Mouse (Mus musculus) forebrain, embryonic 15.5 days (tissue): ENCODE data around the gene Krtap5-5. TPM values are rescaled to one million over a fixed set of nuclear protein-coding genes. Genes with fewer than 3 reads are reported as not detected.

Experiments
- ATAC-seq: fragments of 200-750 bp; cut with Nextera tagmentation; replicated peaks from 2 replicates; pipeline ENCODE4 v1.8.0; 2017; ENCODE audit warnings: mild to moderate bottlenecking, moderate TSS enrichment, moderate library complexity
- H3K27ac ChIP-seq: fragments of 300-500 bp; sonication (generic); replicated peaks from 2 replicates; pipeline ENCODE4 v1.5.1; 2015; ENCODE audit warnings: mild to moderate bottlenecking, inconsistent platforms
- H3K27me3 ChIP-seq: fragments of 300-500 bp; sonication (generic); 2 replicates; pipeline ENCODE4 v1.6.1; 2015; ENCODE audit warnings: inconsistent platforms
- H3K36me3 ChIP-seq: fragments of 300-500 bp; sonication (generic); 2 replicates; pipeline ENCODE4 v1.6.1; 2015; ENCODE audit warnings: mild to moderate bottlenecking, inconsistent platforms
- H3K4me1 ChIP-seq: fragments of 300-500 bp; sonication (generic); 2 replicates; pipeline ENCODE4 v1.6.1; 2015; ENCODE audit warnings: inconsistent platforms
- H3K4me2 ChIP-seq: fragments of 300-500 bp; sonication (generic); replicated peaks from 2 replicates; pipeline ENCODE4 v1.6.1; 2015; ENCODE audit warnings: mild to moderate bottlenecking, inconsistent platforms
- H3K4me3 ChIP-seq: fragments of 300-500 bp; sonication (generic); 2 replicates; pipeline ENCODE4 v1.5.1; 2015; ENCODE audit warnings: mild to moderate bottlenecking, inconsistent platforms
- H3K9ac ChIP-seq: fragments of 300-500 bp; sonication (generic); replicated peaks from 2 replicates; pipeline ENCODE4 v1.6.1; 2015; ENCODE audit warnings: mild to moderate bottlenecking, inconsistent platforms
- H3K9me3 ChIP-seq: fragments of 300-500 bp; sonication (generic); 2 replicates; pipeline ENCODE4 v1.6.1; 2016; ENCODE audit warnings: inconsistent platforms
- whole genome bisulfite sequencing: fragments of 180-500 bp; shearing (Covaris S2); methylation state at CpG from one replicate; pipeline ENCODE4 v1.1.7; 2015; ENCODE audit warnings: mixed read lengths; 5-methylcytosine and 5-hydroxymethylcytosine counted together
- polyA plus RNA-seq: library from polyadenylated mRNA; unstranded; fragments of >200 nt; fragmentation: Nextera tagmentation; extraction: Ambion mirVana; gene quantifications from 2 replicates; pipeline ENCODE4 v1.2.1, GENCODE M21; 2015

The Krtap5-5 gene
- polyA plus RNA-seq, 1 experiment from 2014 or later: not detected

- Histone ChIP-seq H3K9ac (no peak overlapping the region), H3K9me3 (no peaks in the 10 kb centered on the region), H3K4me1 (no peaks in the 10 kb centered on the region), H3K27me3 (no peaks in the 10 kb centered on the region), H3K36me3 (no peaks in the 10 kb centered on the region), H3K27ac (no peak overlapping the region), H3K4me2 (no peak overlapping the region), H3K4me3 (no peak overlapping the region)
- ATAC-seq: no peak
These were observed 24.3 kb downstream of the Krtap5-5 start for GRCm38 (mm10) chr7:142205488-142205887.

GRCm38 (mm10) chr7:142201064-142201463 is 28.7 kb downstream of the Krtap5-5 start, which contains the start of gene Krtap5-3:
TSS of gene Krtap5-3 (plus strand) at chr7:142201364.
- WGBS: 76% methylated on average over 1 of the region's 1 CpGs
- no peak within 1 kb of the TSS for H3K27ac ChIP-seq

GRCm38 (mm10) chr7:142198748-142199147 is 31.0 kb downstream of the Krtap5-5 start:
- H3K9me3 ChIP-seq: no peaks in the 10 kb centered on the region
- H3K4me1 ChIP-seq: no peaks in the 10 kb centered on the region
- no peak overlapping the region for H3K9ac ChIP-seq
- no peaks in the 10 kb centered on the region for H3K27me3 ChIP-seq
- H3K27ac ChIP-seq: no peak overlapping the region
- H3K36me3 ChIP-seq: no peaks in the 10 kb centered on the region
- H3K4me3 ChIP-seq: no peak overlapping the region
- 82% methylated on average over 2 of the region's 2 CpGs for WGBS
- no peak overlapping the region for H3K4me2 ChIP-seq
- ATAC-seq: no peak

More at GRCm38 (mm10) chr7:142201064-142201463, 28.7 kb downstream of the Krtap5-5 start, which contains the start of gene Krtap5-3:
- Histone ChIP-seq H3K9me3 (no peaks in the 10 kb centered on the region), H3K4me3 (no peak within 1 kb of the TSS), H3K9ac (no peak within 1 kb of the TSS), H3K36me3 (no peaks in the 10 kb centered on the region), H3K4me1 (no peaks in the 10 kb centered on the region), H3K4me2 (no peak within 1 kb of the TSS), H3K27me3 (no peaks in the 10 kb centered on the region)
- no peak for ATAC-seq

GRCm38 (mm10) chr7:142190289-142190688 is 39.5 kb downstream of the Krtap5-5 start, which contains the start of gene Gm10153:
TSS of gene Gm10153 (minus strand) at chr7:142190389.
- H3K4me1 ChIP-seq: no peaks in the 10 kb centered on the region
- no peak within 1 kb of the TSS for H3K27ac ChIP-seq
- no peaks in the 10 kb centered on the region for H3K36me3 ChIP-seq
- H3K9ac ChIP-seq: no peak within 1 kb of the TSS
- no peak for ATAC-seq
- no peak within 1 kb of the TSS for H3K4me3 ChIP-seq
- no peaks in the 10 kb centered on the region for H3K9me3 ChIP-seq
- WGBS: 47% methylated on average over 2 of the region's 2 CpGs
- H3K27me3 ChIP-seq: no peaks in the 10 kb centered on the region
- H3K4me2 ChIP-seq: no peak within 1 kb of the TSS

- 31% methylated on average over 2 of the region's 2 CpGs for WGBS
- H3K9me3 ChIP-seq: no peaks in the 10 kb centered on the region
- H3K27me3 ChIP-seq: no peaks in the 10 kb centered on the region
- H3K27ac ChIP-seq: no peak overlapping the region
- no peaks in the 10 kb centered on the region for H3K4me1 ChIP-seq
- H3K4me2 ChIP-seq: no peak overlapping the region
- H3K9ac ChIP-seq: no peak overlapping the region
- no peaks in the 10 kb centered on the region for H3K36me3 ChIP-seq
- ATAC-seq: no peak
- H3K4me3 ChIP-seq: no peak overlapping the region
These were observed 41.6 kb downstream of the Krtap5-5 start for GRCm38 (mm10) chr7:142188156-142188555.

GRCm38 (mm10) chr7:142181021-142181420 is 48.8 kb downstream of the Krtap5-5 start:
- no peak for ATAC-seq
- no peak overlapping the region for H3K9ac ChIP-seq
- H3K36me3 ChIP-seq: no peaks in the 10 kb centered on the region
- H3K27me3 ChIP-seq: no peaks in the 10 kb centered on the region
- H3K27ac ChIP-seq: no peak overlapping the region
- H3K4me2 ChIP-seq: no peak overlapping the region
- no peaks in the 10 kb centered on the region for H3K4me1 ChIP-seq
- H3K4me3 ChIP-seq: no peak overlapping the region
- H3K9me3 ChIP-seq: no peaks in the 10 kb centered on the region
- WGBS: 43% methylated on average over 1 of the region's 1 CpGs

Other genes with a start within 250 kb of the Krtap5-5 start
- 52.5 and 54.3 TPM in 2 replicates for gene Mob2, start 168.9 kb downstream of the Krtap5-5 start, polyA plus RNA-seq
- 90.8 and 93.5 TPM in 2 replicates for gene Dusp8, start 134.1 kb downstream of the Krtap5-5 start, polyA plus RNA-seq
- 0.60 TPM in 1 of 2 replicates, not detected in the other for gene Gm45618, start 109.2 kb downstream of the Krtap5-5 start, polyA plus RNA-seq
- not detected in 2 replicates for gene Gm39115, start 93.9 kb downstream of the Krtap5-5 start, polyA plus RNA-seq
- gene Gm45337, start 85.4 kb downstream of the Krtap5-5 start, polyA plus RNA-seq: not detected in 2 replicates
- gene Gm29735, start 72.9 kb downstream of the Krtap5-5 start, polyA plus RNA-seq: not detected in 2 replicates
- not detected in 2 replicates for gene Gm4553, start 64.2 kb downstream of the Krtap5-5 start, polyA plus RNA-seq
- gene Krtap5-2, start 54.0 kb downstream of the Krtap5-5 start, polyA plus RNA-seq: not detected in 2 replicates
- gene Gm10153, start 39.6 kb downstream of the Krtap5-5 start, polyA plus RNA-seq: not detected in 2 replicates
- gene Krtap5-3, start 28.6 kb downstream of the Krtap5-5 start, polyA plus RNA-seq: not detected in 2 replicates
- not detected in 2 replicates for gene Gm7579, start 18.1 kb downstream of the Krtap5-5 start, polyA plus RNA-seq
- not detected in 2 replicates for gene Gm40460, start 11.1 kb upstream of the Krtap5-5 start, polyA plus RNA-seq
- not detected in 2 replicates for gene Gm2431, start 28.4 kb upstream of the Krtap5-5 start, polyA plus RNA-seq
- gene Gm4559, start 44.4 kb upstream of the Krtap5-5 start, polyA plus RNA-seq: not detected in 2 replicates
- not detected in 2 replicates for gene Krtap5-1, start 67.1 kb upstream of the Krtap5-5 start, polyA plus RNA-seq
- gene Krtap5-4, start 73.6 kb upstream of the Krtap5-5 start, polyA plus RNA-seq: not detected in 2 replicates
- 2.4 and 3.1 TPM in 2 replicates for gene Ifitm10, start 143.8 kb upstream of the Krtap5-5 start, polyA plus RNA-seq
- 1.0 and 3.0 TPM in 2 replicates for gene Gm49369, start 152.7 kb upstream of the Krtap5-5 start, polyA plus RNA-seq
- gene Ctsd, start 158.1 kb upstream of the Krtap5-5 start, polyA plus RNA-seq: 195 and 218 TPM in 2 replicates
- not detected in 2 replicates for gene Syt8, start 204.9 kb upstream of the Krtap5-5 start, polyA plus RNA-seq
- 0.73 and 0.93 TPM in 2 replicates for gene Tnni2, start 211.8 kb upstream of the Krtap5-5 start, polyA plus RNA-seq
- 3.6 and 4.2 TPM in 2 replicates for gene Lsp1, start 230.8 kb upstream of the Krtap5-5 start, polyA plus RNA-seq